Mouse (Mus musculus): ENCODE data around the gene Rtp3. TPM values are rescaled to one million over a fixed set of nuclear protein-coding genes. Genes with fewer than 3 reads are reported as not detected.

Gene Rtp3
- total and polyA plus RNA-seq, 2 experiments from 2014 or later, result not detected

- Histone ChIP-seq H3K4me2 (ENCODE audit: low read depth, low read length, poor library complexity, severe bottlenecking) (no peak overlapping the region), H3K4me3 (ENCODE audit: low read depth, low read length) (no peak overlapping the region), H3K9me3 (ENCODE audit: low read length) (no peaks in the 10 kb centered on the region), H3K9ac (replicated peaks; ENCODE audit: low read length, poor library complexity, severe bottlenecking) (no peak overlapping the region), H3K27me3 (ENCODE audit: insufficient read depth, low read length) (no peaks in the 10 kb centered on the region), H3K36me3 (ENCODE audit: insufficient read depth, low read length) (no peaks in the 10 kb centered on the region), H3K27ac (ENCODE audit: low read depth, low read length) (no peak overlapping the region), H3K4me1 (ENCODE audit: insufficient read depth, low read length) (no peaks in the 10 kb centered on the region)
- no peak for DNase-seq (ENCODE audit: low spot score)
- WGBS, result 93% methylated on average over 11 of the region's 11 CpGs
- ATAC-seq (ENCODE audit: low FRiP score), result no peak
- no peak for TF ChIP-seq CTCF (IDR thresholded peaks at IDR 0.05)
Measured at GRCm38 (mm10) chr9:110979411-110979810, 11.0 kb downstream of the Rtp3 start.

- 64% methylated on average over 2 of the region's 2 CpGs for WGBS
- TF ChIP-seq CTCF (IDR thresholded peaks at IDR 0.05), result no peak
- no peak for ATAC-seq (ENCODE audit: low FRiP score)
Measured at GRCm38 (mm10) chr9:110965910-110966231, 24.5 kb downstream of the Rtp3 start.

GRCm38 (mm10) chr9:110965062-110965909 is 25.1 kb downstream of the Rtp3 start:
- TF ChIP-seq CTCF (IDR thresholded peaks at IDR 0.05), result no peak
- Histone ChIP-seq H3K27ac (ENCODE audit: low read depth, low read length) (no peak overlapping the region), H3K9ac (replicated peaks; ENCODE audit: low read length, poor library complexity, severe bottlenecking) (no peak overlapping the region), H3K36me3 (ENCODE audit: insufficient read depth, low read length) (no peaks in the 10 kb centered on the region), H3K4me1 (ENCODE audit: insufficient read depth, low read length) (no peaks in the 10 kb centered on the region), H3K4me2 (ENCODE audit: low read depth, low read length, poor library complexity, severe bottlenecking) (no peak overlapping the region), H3K27me3 (ENCODE audit: insufficient read depth, low read length) (no peaks in the 10 kb centered on the region), H3K9me3 (ENCODE audit: low read length) (no peaks in the 10 kb centered on the region), H3K4me3 (ENCODE audit: low read depth, low read length) (no peak overlapping the region)
- WGBS, result 89% methylated on average over 22 of the region's 22 CpGs
- ATAC-seq (ENCODE audit: low FRiP score), result no peak
- no peak for DNase-seq (ENCODE audit: low spot score)

More at GRCm38 (mm10) chr9:110965910-110966231, 24.5 kb downstream of the Rtp3 start:
- DNase-seq (ENCODE audit: low spot score), result no peak
- no peak overlapping the region for H3K9ac ChIP-seq (replicated peaks; ENCODE audit: low read length, poor library complexity, severe bottlenecking)
- no peak overlapping the region for H3K27ac ChIP-seq (ENCODE audit: low read depth, low read length)
- no peaks in the 10 kb centered on the region for H3K27me3 ChIP-seq (ENCODE audit: insufficient read depth, low read length)
- no peak overlapping the region for H3K4me2 ChIP-seq (ENCODE audit: low read depth, low read length, poor library complexity, severe bottlenecking)
- H3K36me3 ChIP-seq (ENCODE audit: insufficient read depth, low read length), result no peaks in the 10 kb centered on the region
- H3K4me1 ChIP-seq (ENCODE audit: insufficient read depth, low read length), result no peaks in the 10 kb centered on the region
- no peaks in the 10 kb centered on the region for H3K9me3 ChIP-seq (ENCODE audit: low read length)
- H3K4me3 ChIP-seq (ENCODE audit: low read depth, low read length), result no peak overlapping the region

- ATAC-seq (ENCODE audit: low FRiP score) (no peak), DNase-seq (ENCODE audit: low spot score) (no peak)
- Histone ChIP-seq H3K4me2 (ENCODE audit: low read depth, low read length, poor library complexity, severe bottlenecking) (no peak overlapping the region), H3K27ac (ENCODE audit: low read depth, low read length) (no peak overlapping the region), H3K27me3 (ENCODE audit: insufficient read depth, low read length) (no peaks in the 10 kb centered on the region), H3K36me3 (ENCODE audit: insufficient read depth, low read length) (no peaks in the 10 kb centered on the region), H3K4me3 (ENCODE audit: low read depth, low read length) (no peak overlapping the region), H3K4me1 (ENCODE audit: insufficient read depth, low read length) (no peaks in the 10 kb centered on the region), H3K9me3 (ENCODE audit: low read length) (no peaks in the 10 kb centered on the region), H3K9ac (replicated peaks; ENCODE audit: low read length, poor library complexity, severe bottlenecking) (no peak overlapping the region)
- 88% methylated on average over 8 of the region's 8 CpGs for WGBS
- no peak for TF ChIP-seq CTCF (IDR thresholded peaks at IDR 0.05)
Measured at GRCm38 (mm10) chr9:110963566-110964115, 26.7 kb downstream of the Rtp3 start.

- H3K4me2 ChIP-seq (ENCODE audit: low read depth, low read length, poor library complexity, severe bottlenecking), result no peak overlapping the region
- H3K4me3 ChIP-seq (ENCODE audit: low read depth, low read length), result no peak overlapping the region
- DNase-seq (ENCODE audit: low spot score), result no peak
- TF ChIP-seq CTCF (IDR thresholded peaks at IDR 0.05), result no peak
- H3K9me3 ChIP-seq (ENCODE audit: low read length), result no peaks in the 10 kb centered on the region
- no peaks in the 10 kb centered on the region for H3K27me3 ChIP-seq (ENCODE audit: insufficient read depth, low read length)
- H3K4me1 ChIP-seq (ENCODE audit: insufficient read depth, low read length), result no peaks in the 10 kb centered on the region
- H3K36me3 ChIP-seq (ENCODE audit: insufficient read depth, low read length), result no peaks in the 10 kb centered on the region
- ATAC-seq (ENCODE audit: low FRiP score), result no peak
- WGBS, result 96% methylated on average over 8 of the region's 8 CpGs
- H3K27ac ChIP-seq (ENCODE audit: low read depth, low read length), result no peak overlapping the region
- no peak overlapping the region for H3K9ac ChIP-seq (replicated peaks; ENCODE audit: low read length, poor library complexity, severe bottlenecking)
Measured at GRCm38 (mm10) chr9:110961386-110961785, 29.0 kb downstream of the Rtp3 start.
